30 mouse cellular contexts compared by ENCODE assay signal in the genomic region with DNA sequence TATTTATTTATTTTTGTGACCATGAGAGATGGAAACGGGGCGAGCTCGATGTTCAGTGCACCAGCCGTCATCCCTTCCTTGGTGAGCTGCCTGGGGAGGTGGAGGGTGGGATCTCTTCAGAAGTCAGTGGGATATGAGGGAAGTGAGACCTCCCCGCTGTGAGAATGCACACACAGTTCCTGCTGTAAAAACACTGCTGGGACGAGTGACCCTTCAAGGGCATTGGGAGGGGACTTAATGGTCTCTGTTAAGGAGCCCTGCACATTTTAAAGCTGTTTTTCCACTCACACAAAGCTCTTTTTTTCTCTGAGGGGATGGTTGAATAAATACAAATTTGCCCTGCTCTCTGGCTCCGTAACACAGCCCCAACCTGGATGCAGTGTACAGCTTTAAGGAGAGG. TPM values are rescaled to one million over a fixed set of nuclear protein-coding genes. Genes with fewer than 3 reads are reported as not detected.
DNase-seq lines count a peak whose midpoint lies in the region; ATAC-seq lines count a peak whose summit lies in the region.
"Had no signal": no experiment of that assay in that cellular context is flagged by ENCODE, and none has a peak within 500 bp of the region (broad histone marks: within the 10 kb centered on the region; RNA-seq: fewer than 3 reads in every experiment).

No protein-coding gene starts in this region.

- H3K4me2 ChIP-seq in kidney, embryonic 16.5 days (replicated peaks; ENCODE audit: low read depth, low read length): no peak overlapping the region
- H3K4me2 ChIP-seq in neural tube, embryonic 13.5 days: no peak overlapping the region
- H3K4me2 ChIP-seq: forebrain, embryonic 13.5 days; heart, embryonic 12.5 days; heart, embryonic 15.5 days; hindbrain, embryonic 13.5 days had no signal

- no peaks in the 10 kb centered on the region for H3K9me3 ChIP-seq in kidney, embryonic 16.5 days (ENCODE audit: low read length)
- no peaks in the 10 kb centered on the region for H3K9me3 ChIP-seq in neural tube, embryonic 13.5 days
- H3K9me3 ChIP-seq: forebrain, embryonic 10.5 days; forebrain, embryonic 13.5 days; heart, embryonic 12.5 days; heart, embryonic 15.5 days; hindbrain, embryonic 10.5 days; hindbrain, embryonic 13.5 days had no signal

- WGBS in kidney, embryonic 16.5 days: 23% methylated on average over 7 of the region's 7 CpGs
- WGBS in neural tube, embryonic 13.5 days: 32% methylated on average over 7 of the region's 7 CpGs

- no peaks in the 10 kb centered on the region for H3K36me3 ChIP-seq in kidney, embryonic 16.5 days (ENCODE audit: insufficient read depth, low read length)
- H3K36me3 ChIP-seq in neural tube, embryonic 13.5 days: no peaks in the 10 kb centered on the region
- H3K36me3 ChIP-seq: forebrain, embryonic 10.5 days; G1E; heart, embryonic 12.5 days; heart, embryonic 15.5 days; hindbrain, embryonic 10.5 days; hindbrain, embryonic 13.5 days had no signal

- H3K27me3 ChIP-seq in kidney, embryonic 16.5 days (ENCODE audit: insufficient read depth, low read length): no peaks in the 10 kb centered on the region
- no peaks in the 10 kb centered on the region for H3K27me3 ChIP-seq in neural tube, embryonic 13.5 days
- H3K27me3 ChIP-seq: forebrain, embryonic 13.5 days; hindbrain, embryonic 13.5 days had no signal

- no peak overlapping the region for H3K27ac ChIP-seq in kidney, embryonic 16.5 days (ENCODE audit: low read length)
- H3K27ac ChIP-seq in neural tube, embryonic 13.5 days (replicated peaks): 0 out of 2 replicates have a peak overlapping the region, but pooled peaks have one; percentile 1
- H3K27ac ChIP-seq: forebrain, embryonic 10.5 days; forebrain, embryonic 13.5 days; heart, embryonic 15.5 days; hindbrain, embryonic 10.5 days; hindbrain, embryonic 13.5 days had no signal

- no peak overlapping the region for H3K4me3 ChIP-seq in kidney, embryonic 16.5 days (ENCODE audit: low read length)
- no peak overlapping the region for H3K4me3 ChIP-seq in neural tube, embryonic 13.5 days
- H3K4me3 ChIP-seq: forebrain, embryonic 10.5 days; forebrain, embryonic 13.5 days; heart, embryonic 12.5 days; heart, embryonic 15.5 days; hindbrain, embryonic 10.5 days; hindbrain, embryonic 13.5 days had no signal

- no peak for DNase-seq in kidney, postnatal 14 days
- DNase-seq in neural tube, embryonic 10.5 days (ENCODE audit: extremely low spot score, low spot score): no peak
- DNase-seq in R1 (ENCODE audit: low read depth, low spot score): peak; percentile 46
- DNase-seq in cerebellum, adult 18-20 months: no peak
- DNase-seq in heart, adult 9 months (ENCODE audit: low spot score in 2 of 2): no peak
- DNase-seq: adrenal gland, postnatal 10 days; adrenal gland, postnatal 36 days; cerebellum, adult 11 months; cerebellum, adult 8-10 months; cerebellum, postnatal 10 days; cerebellum, postnatal 36 days; gastrocnemius, postnatal 10 days; heart, adult 11 months; heart, postnatal 10 days; heart, postnatal 36 days had no signal

- no peaks in the 10 kb centered on the region for H3K4me1 ChIP-seq in kidney, embryonic 16.5 days (ENCODE audit: insufficient read depth, low read length)
- peaks cover 10% of the 10 kb centered on the region; the same call in 1 of the 2 replicates for H3K4me1 ChIP-seq in neural tube, embryonic 13.5 days (replicated peaks)
- H3K4me1 ChIP-seq: forebrain, embryonic 13.5 days had no signal

- ATAC-seq in kidney, embryonic 16.5 days (ENCODE audit: low FRiP score, low TSS enrichment): 0 out of 2 replicates have a peak, but pooled peaks have one; percentile 36
- ATAC-seq in neural tube, embryonic 13.5 days (ENCODE audit: low read depth): no peak
- ATAC-seq: activated CD4-positive, CD25-positive, alpha-beta regulatory T cell, adult 4 months; CD4-positive, CD25-positive, alpha-beta regulatory T cell, adult 4 months; forebrain, embryonic 13.5 days; forebrain, embryonic 16.5 days; intestine, postnatal 0 days; Patski had no signal

- no peak overlapping the region for H3K9ac ChIP-seq in kidney, embryonic 16.5 days (replicated peaks; ENCODE audit: low read length)
- no peak overlapping the region for H3K9ac ChIP-seq in neural tube, embryonic 13.5 days
- H3K9ac ChIP-seq: forebrain, embryonic 13.5 days; heart, embryonic 12.5 days; heart, embryonic 15.5 days; hindbrain, embryonic 13.5 days had no signal

RNA-seq across cellular contexts. Expression of gene Tunar, which starts 49.1 kb away (rescaled TPM):
- 0.05 TPM in 1 of 2 replicates, not detected in the other for polyA plus RNA-seq in kidney, embryonic 16.5 days (2015; fragmentation: Nextera tagmentation; extraction: Ambion mirVana)
- polyA plus RNA-seq in neural tube, embryonic 13.5 days (2015; fragmentation: Nextera tagmentation; extraction: Ambion mirVana): 10.0 TPM in 2 replicates
- polyA plus RNA-seq: activated CD4-positive, CD25-positive, alpha-beta regulatory T cell, adult 4 months; C2C12; CD4-positive, CD25-positive, alpha-beta regulatory T cell, adult 4 months; G1E; heart, embryonic 15.5 days; Patski had no signal

Comparison
In these comparisons a context has a peak if more than half of its experiments do, and no peak if none do; other contexts are left out.
1. RNA of gene Tunar, which starts 49.1 kb away (polyA plus RNA-seq): 10.0 TPM in neural tube, embryonic 13.5 days; 0.05 TPM in kidney, embryonic 16.5 days; every median in the first group is over 10 times any median in the second.